Mouse (Mus musculus) erythroid progenitor cell, adult 5-6 weeks (primary cell): Measurements from ENCODE around the gene Mex3b. TPM values are rescaled to one million over a fixed set of nuclear protein-coding genes. Genes with fewer than 3 reads are reported as not detected.

ENCODE experiments used
- ATAC-seq: replicated peaks from 2 replicates; pipeline ENCODE4 v1.8.0; 2016; ENCODE audit warnings: moderate number of reproducible peaks, mild to moderate bottlenecking, moderate TSS enrichment, inconsistent platforms; ENCODE audit not compliant: poor library complexity, low FRiP score, severe bottlenecking
- total RNA-seq, 2 experiments: library from RNA; stranded (forward) in 1 of 2; stranded (reverse) in 1 of 2; fragments of 150-400 nt in 1 of 2; fragments of 186-747, 209-891 nt in 1 of 2; gene quantifications; 2 replicates each; pipeline versions ENCODE4 v1.2.3 to v1.2.4; 2015 to 2017; ENCODE audit warnings: low replicate concordance in 2 of 2

Gene Mex3b
- total RNA-seq, 2 experiments from 2014 or later: 0.84 to 3.3 TPM

DNA sequence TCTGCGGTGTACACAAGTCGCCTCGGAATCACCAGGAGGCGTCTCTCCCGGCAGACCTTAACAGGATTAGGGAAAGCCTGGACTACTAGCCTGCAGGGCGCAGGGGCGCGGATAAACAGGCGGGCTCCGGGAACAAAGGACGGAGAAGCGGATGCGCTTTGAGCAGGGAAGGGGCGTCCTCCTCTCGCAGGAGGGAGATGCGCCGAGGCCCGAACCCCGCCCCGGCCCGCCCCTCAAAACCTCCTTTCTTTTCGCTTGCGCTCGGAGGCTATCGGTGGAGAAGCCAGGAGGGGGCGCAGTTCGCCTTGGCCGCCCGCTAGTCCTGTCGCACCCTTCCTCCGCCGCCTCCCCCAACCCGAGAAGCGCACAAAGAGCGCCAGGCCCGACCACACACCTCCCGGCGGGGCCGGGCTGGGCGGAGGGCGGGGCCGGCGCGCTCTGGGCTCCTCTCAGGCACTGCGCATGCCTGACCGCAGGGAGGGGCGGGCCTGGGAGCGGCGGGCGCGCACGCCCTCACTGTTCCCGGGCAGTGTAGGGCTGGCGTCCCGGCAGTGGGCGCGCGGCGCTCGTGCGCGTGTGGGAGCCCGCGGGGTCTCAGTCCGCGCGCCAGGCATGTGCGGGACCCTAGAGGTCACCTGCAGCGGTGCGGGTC lies 1.2 kb upstream of the Mex3b start:
- ATAC-seq: peak; percentile 85

DNA sequence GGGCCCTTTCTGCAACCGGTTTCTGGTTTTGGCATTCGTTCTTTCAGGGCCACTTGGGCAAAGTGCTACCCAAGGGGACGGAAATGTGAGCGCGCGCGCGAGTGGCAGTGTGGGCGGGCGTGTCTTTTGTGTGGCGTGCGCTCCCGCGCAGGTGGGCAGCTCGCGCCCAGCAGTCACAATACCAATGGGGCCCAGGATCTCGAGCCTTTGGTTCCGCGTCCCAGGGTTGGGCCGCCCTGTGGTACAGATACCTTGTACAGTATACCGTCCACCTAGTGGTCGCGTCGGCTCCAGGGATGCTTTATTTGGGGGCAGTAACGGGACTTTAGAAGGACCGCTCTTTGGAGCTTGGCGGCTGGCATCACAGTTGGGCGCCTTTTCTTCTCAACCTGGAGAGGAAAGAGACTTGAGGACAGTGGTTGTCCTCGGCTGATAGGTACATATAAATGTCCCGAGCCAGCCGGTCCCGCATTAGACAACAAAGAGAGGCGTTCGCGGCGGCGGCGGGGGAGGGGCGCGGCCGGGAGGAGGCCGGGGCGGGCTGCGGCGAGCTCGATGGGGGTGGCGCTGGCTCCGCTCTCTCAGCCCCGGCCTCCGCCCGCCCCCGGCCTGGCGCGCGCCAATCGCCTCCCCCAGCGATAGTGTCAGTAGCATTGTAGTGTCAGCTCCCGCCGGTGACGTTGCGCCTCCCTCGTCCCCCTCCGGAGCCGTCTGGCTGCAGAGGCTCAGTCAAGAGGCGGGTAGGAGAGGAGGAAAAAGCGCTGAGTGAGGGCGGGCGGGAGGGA lies 455 bp upstream of the Mex3b start:
- peak; percentile 48 for ATAC-seq

DNA sequence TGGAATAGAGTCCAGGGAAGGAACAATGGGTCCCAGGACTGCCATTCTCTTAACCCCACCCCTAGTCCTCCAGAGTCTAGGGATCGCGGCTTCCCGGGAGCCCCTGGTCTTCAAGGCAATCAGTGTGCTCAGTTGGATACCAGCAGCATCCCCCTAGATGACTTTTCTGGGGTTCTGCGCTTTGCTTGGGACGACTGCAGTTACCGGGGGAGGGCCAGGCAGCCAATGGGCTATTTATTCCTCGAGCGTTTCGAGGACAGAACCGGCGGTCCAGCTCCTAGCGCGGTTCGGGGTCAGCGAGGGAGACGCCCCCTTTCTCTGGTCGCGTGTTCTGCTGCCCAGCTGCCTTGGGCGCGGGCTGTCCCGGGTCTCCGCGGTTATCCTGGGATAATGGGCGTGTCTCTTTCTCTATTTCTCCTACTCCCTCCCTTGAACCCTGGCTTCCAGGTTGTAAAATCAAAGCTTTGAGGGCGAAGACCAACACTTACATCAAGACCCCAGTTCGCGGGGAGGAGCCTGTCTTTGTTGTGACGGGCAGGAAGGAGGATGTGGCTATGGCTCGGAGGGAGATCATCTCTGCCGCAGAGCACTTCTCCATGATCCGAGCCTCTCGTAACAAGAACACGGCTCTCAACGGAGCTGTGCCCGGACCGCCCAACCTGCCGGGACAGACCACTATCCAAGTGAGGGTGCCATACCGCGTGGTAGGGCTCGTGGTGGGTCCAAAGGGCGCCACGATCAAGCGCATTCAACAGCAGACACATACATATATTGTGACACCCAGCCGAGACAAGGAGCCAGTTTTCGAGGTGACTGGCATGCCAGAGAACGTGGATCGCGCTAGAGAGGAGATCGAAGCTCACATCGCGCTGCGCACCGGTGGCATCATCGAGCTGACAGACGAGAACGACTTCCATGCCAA lies 1.4 kb downstream of the Mex3b start:
- ATAC-seq: no peak

DNA sequence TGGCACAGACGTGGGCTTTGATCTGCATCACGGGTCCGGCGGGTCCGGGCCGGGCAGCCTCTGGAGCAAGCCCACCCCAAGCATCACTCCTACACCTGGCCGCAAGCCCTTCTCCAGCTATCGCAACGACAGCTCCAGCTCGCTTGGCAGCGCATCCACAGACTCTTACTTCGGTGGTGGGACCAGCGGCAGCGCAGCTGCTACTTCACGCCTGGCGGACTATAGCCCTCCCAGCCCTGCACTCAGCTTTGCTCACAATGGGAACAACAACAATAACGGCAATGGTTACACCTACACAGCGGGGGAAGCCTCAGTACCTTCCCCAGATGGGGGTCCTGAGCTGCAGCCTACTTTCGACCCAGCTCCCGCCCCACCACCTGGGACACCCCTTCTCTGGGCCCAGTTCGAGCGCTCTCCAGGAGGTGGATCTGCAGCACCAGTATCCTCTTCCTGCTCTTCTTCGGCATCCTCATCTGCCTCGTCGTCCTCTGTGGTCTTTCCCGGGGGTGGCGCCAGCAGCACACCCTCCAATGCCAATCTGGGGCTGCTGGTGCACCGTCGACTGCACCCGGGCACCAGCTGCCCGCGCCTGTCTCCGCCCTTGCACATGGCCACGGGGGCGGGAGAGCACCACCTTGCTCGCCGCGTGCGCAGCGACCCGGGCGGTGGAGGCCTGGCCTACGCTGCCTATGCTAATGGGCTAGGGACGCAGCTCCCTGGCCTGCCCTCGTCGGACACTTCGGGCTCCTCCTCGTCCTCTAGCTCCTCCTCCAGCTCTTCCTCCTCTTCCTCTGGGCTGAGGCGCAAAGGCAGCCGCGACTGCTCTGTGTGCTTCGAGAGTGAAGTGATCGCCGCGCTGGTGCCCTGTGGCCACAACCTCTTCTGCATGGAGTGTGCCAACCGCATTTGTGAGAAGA lies 2.4 kb downstream of the Mex3b start:
- ATAC-seq: no peak

DNA sequence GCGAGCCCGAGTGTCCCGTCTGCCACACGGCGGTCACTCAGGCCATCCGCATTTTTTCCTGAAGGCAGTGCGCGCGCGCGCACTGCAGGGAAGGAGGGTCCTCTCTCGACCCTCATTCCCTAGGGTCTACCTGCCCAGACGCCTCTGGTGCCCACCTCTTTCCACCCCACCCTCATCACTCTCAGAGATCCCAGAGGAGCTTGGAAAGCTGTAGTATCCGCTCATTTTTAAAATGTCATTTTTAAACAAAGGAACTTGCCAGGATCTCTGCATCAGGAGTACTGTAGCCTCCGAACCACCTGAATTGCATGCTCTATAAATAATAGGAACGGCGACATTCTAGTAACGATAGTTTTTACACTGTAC lies 3.0 kb downstream of the Mex3b start:
- ATAC-seq: no peak

DNA sequence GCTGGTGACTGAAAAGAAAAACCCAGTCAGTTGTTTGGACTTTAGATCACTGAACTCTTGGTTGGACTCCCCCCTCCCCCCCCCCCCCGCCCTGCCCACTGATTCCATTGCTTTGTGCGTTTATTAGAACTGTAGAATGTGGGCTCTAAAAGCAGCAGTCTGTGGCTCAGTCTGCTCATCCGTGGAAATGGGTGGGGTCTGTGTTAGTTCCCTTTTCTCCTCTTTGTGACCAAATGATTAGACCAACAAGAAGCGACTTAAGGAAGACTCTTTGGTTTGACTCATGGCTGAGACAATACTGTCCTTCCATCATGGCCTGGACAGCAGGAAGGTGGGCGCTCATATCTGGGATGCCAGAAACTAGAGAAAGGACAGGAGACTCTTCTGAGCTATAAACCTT lies 9.4 kb downstream of the Mex3b start:
- ATAC-seq: no peak

DNA sequence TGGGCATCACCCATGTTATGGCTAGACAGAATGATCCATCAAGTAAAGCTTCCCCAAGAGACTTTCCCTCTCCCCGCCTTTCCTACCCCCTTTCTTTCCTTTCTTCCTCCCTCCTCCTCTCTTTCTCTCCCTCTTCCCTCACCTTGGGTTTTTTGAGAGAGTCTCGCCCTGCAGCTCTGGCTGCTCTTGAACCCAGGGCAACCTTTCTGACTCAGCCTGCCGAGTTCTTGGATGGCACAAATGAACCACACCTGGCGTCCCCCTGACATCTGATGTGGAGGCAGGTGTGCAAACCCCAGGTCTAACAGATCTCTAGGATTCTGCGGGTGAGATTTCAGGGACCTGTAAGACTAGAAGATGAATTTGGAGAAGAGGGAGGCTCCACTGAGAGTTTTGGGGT lies 12.9 kb downstream of the Mex3b start:
- ATAC-seq: no peak

DNA sequence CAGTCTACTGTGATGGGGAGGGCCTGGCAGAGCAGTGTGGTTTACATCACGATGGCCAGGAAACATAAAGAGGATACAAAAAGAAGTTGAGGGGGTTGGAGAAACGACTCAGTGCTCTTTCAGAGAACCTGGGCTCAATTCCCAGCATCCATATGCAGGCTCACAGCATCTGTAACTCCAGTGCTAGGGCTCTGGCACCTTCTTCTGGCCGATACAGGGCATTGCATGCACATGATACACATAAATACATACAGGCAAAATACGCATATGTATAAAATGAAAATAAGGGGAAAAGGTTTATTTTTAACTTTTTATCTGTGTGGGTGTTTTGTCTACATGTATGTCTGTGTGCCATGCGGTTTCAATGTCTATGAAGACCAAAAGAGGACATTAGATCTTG lies 13.6 kb downstream of the Mex3b start:
- no peak for ATAC-seq

DNA sequence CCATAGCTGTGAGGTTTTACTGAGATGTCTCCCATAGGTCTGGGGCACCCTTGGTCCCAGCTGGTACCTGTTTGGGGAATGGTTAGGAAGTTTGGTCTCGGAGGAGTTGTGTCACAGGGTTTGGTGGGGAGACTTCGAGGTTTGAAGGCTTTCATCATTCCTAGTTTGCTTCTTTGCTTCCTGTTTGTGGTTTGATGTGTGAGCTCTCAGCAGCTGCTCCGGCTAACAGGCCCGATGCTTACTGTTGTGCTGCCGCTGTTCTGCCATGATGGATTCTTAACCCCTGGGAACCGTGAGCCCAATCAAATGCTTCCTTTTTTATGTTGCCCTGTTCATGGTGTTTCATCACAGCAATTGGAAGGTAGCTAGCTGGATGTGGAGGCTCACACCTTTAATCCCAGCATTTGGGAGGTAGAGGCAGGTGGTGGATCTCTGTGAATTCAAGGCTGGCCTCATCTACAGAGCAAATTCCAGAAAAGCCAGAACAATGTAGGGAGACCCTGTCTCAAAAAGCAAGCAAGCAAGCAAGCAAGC lies 23.3 kb downstream of the Mex3b start:
- ATAC-seq: no peak

DNA sequence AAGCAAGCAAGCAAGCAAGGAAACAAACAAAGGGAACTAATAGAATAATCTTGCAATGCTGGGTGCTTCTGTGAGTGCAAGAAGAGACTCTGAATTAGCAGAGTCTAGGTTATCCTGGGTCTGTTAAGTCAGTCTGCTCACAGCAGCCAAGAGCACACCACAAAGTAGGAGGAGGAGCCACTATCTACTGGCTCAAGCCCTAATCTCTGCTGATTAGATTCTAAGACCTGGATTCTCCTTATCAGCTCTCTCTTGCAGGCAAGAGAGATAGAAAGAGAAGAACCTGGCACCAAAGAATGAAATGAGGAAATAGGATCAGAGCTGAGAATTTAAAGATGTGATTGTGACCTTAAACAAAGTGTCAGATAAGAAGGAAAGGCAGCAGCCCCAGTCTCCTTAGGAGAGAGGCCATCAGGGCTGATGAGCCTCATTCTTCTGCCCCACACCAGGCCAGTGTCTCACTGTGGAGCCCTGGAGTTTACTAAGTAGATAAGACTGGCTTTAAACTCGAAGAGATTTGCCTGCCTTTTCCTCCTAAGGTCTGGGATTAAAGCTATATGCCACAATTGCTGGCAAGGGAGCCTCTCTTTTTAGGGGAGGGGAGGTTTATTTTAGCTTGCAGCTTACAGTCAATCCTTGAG lies 23.9 kb downstream of the Mex3b start:
- no peak for ATAC-seq

DNA sequence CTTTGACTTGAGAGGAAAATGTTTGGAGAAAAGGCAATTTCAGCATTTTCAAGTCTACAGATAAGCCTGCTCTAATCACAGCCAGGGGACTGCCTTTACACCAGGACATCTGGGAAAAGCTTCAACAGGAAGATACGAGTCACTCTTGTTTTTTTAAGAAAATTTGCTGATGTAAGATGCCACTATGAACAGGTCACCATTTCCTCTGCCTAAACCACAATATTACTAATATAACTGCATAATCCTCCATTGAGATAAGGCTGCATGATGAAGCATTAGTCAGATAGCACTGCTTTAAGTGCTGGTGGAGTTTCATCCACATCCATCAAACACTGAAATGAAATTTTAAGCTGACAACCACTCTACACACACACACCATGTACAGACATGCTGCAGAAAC lies 27.2 kb downstream of the Mex3b start:
- no peak for ATAC-seq

DNA sequence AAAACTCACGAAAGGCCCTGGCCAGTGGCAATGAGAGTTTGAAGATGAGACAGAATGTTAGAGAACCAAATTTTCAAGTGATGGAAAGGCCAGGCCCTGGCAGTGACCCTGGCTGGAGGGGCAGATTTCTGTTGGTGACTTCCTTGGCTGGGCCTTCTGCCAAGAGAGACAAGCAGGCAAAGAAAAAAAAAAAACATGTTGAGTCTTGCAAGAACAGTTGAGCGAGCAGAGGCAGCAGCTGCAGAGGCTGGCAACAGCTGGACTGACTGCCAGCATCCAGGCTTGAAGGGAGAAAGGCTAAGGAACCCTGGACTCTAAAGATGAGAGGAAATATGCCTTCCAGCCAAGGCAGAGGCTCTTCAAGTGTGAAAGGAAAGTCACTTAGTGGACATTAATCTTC lies 28.5 kb downstream of the Mex3b start:
- ATAC-seq: no peak

DNA sequence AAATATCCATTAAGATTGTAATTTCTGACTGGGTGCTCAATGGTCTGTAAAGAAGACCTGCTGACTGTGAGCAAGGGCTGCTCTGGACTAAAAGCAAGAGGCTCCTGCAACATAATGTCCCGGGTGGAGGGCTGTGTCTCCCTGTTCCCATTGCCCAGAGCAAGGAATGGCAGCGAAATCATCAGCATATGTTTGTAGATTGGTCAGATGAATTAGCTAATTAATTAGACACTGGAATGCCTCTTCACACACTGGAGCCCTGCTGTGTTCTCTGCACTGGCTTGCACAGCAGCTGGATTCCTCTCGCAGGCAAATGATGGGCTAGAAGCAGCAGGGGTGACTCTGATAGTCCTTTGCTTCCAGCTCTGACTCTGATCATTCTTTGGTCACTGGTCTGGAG lies 29.6 kb downstream of the Mex3b start:
- ATAC-seq: no peak

DNA sequence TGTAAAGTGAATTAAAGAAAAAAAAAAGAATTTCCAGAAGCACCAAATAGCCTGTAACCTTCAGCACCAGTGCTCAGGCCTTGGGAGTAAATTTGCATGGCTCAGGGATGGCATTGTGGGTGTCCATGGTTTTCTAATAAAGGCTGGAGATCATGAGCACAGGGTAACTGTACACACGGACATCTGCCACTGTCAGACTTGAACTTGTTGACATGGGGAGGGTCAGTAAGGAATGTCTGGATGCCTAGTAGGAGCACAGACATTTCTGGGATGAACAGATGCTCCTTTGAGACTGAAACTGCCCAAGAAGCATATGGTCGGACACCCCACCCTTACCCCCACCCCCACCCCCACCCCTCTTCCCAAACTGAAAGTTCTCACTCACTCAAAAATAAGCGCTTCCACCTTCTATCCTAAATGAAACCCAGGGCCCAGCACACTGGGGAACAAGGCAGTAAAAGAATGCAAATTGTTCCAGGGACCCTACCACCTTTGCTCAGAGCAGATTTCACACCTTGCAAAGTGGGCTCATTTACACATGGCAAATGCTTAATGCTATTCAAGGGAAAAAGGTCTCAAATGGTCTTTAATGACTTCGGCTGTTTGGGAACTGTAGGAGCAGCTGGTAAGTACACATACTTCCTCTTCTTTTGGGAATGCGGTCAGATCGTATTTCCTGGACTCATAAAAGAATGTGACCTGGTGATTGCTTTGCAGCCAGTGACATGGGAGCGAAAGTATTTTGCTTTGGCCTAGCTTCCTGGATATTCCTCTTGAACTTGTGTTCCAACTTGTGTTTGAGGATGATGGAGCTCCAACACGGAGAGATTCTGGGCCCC lies 32.5 kb downstream of the Mex3b start:
- no peak for ATAC-seq

DNA sequence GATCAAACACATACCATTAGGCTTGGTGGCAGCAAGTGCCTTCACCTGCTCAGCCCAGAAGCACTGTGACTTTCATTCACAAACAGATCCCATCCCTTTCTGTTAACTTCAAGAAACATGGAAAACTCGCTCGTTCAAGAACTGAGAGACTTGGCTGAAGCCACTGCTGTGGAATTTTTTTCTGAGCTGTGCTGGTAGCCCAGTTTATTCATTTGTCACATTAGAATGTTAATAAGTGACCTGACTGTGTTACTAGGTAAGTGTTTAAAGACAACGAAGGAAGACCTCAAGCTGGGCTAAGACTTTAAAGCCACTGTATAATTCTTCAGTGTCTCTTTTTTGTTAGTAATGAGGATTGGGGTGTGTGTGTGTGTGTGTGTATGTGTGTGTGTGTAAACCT lies 35.9 kb downstream of the Mex3b start:
- no peak for ATAC-seq

DNA sequence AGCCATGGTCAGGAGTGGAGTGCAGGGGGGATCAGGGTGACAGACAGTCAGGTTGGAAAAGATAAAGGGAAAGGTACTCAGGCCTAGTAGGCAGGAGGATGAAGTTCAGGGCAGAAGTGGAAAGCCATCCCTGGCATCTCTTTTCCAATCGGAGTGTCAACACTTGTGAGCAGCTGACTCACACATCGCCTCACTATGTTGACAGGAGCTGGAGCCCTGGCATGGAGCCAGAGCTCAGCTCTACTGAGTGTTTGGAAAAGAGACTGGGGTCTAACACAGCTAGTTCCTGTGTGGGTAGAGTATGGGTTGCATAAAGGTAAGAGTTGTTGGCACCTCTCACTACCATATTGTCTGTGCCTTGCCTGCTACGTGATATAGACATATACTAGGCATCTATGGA lies 38.4 kb downstream of the Mex3b start:
- ATAC-seq: no peak

DNA sequence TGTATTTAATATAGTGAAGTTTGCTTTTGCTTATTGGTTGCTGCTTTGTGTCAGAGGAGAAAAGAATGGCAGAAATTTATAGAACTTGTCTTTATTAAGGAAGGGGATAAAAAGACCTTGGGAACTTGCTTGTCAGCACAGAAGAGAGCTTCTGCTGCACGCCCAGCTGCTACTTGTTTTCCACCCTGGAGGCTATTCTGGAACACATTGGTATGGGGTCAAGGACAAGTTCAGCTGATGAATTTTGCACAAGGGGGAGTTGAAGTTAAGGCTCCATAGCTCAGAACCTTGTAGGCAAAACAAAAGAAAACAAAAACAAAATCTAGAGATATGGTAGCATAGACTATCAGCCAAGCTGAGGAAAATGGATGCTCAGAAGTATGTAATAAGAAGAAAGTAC lies 39.9 kb downstream of the Mex3b start:
- ATAC-seq: no peak
